Mouse (Mus musculus): ENCODE data around the gene Psmc5. TPM values are rescaled to one million over a fixed set of nuclear protein-coding genes. Genes with fewer than 3 reads are reported as not detected.

The Psmc5 gene
- polyA plus RNA-seq, 1 experiment = 19.4 TPM

- Histone ChIP-seq H3K4me3 (ENCODE audit: low read depth, low read length) (no peak overlapping the region), H3K27me3 (ENCODE audit: control insufficient read depth, insufficient read depth, low read length) (no peaks in the 10 kb centered on the region), H3K36me3 (ENCODE audit: control insufficient read depth, insufficient read depth, low read length) (peaks cover 58% of the 10 kb centered on the region), H3K27ac (ENCODE audit: insufficient read depth, low read depth, low read length) (no peak overlapping the region), H3K4me1 (ENCODE audit: control insufficient read depth, insufficient read depth, insufficient read length, low read length) (0 out of 2 replicates have a peak, but pooled peaks cover 2% of the 10 kb centered on the region)
- no peak for TF ChIP-seq CTCF (IDR thresholded peaks at IDR 0.05; ENCODE audit: extremely low read depth, insufficient read length, insufficient replicate concordance, low read depth, low read length)
- no peak for TF ChIP-seq POLR2A (IDR thresholded peaks at IDR 0.05; ENCODE audit: low read depth, low read length)
- 81% methylated on average over 14 of the region's 14 CpGs for WGBS
These were observed 5.0 kb downstream of the Psmc5 start for GRCm38 (mm10) chr11:106260826-106261450.

DNA sequence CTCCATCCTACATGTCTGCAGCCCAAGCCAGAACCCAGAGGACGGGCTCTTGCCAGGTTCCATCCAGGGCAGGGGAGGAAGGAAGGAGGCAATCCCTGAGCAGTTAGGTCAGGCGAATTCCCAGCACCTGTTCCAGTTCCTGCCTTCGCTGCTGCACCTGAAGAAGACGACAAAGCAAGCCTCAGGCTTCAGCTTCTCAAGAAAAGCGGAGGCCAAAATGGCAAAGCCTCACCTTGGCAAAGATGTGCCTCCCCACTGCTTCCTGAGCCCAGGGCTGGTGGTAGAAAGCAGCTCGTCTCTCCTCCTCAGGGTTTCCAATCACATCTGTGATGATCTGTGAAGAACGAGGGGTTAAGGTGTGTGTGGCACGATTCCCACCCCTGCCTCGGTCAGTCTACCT lies 8.0 kb downstream of the Psmc5 start:
- Histone ChIP-seq H3K4me3 (ENCODE audit: low read depth, low read length) (no peak overlapping the region), H3K27me3 (ENCODE audit: control insufficient read depth, insufficient read depth, low read length) (no peaks in the 10 kb centered on the region), H3K36me3 (ENCODE audit: control insufficient read depth, insufficient read depth, low read length) (peaks cover 66% of the 10 kb centered on the region), H3K4me1 (ENCODE audit: control insufficient read depth, insufficient read depth, insufficient read length, low read length) (peaks cover 16% of the 10 kb centered on the region), H3K27ac (ENCODE audit: insufficient read depth, low read depth, low read length) (no peak overlapping the region)
- TF ChIP-seq POLR2A (IDR thresholded peaks at IDR 0.05; ENCODE audit: low read depth, low read length) (no peak), CTCF (IDR thresholded peaks at IDR 0.05; ENCODE audit: extremely low read depth, insufficient read length, insufficient replicate concordance, low read depth, low read length) (no peak)
- 83% methylated on average over 9 of the region's 9 CpGs for WGBS

DNA sequence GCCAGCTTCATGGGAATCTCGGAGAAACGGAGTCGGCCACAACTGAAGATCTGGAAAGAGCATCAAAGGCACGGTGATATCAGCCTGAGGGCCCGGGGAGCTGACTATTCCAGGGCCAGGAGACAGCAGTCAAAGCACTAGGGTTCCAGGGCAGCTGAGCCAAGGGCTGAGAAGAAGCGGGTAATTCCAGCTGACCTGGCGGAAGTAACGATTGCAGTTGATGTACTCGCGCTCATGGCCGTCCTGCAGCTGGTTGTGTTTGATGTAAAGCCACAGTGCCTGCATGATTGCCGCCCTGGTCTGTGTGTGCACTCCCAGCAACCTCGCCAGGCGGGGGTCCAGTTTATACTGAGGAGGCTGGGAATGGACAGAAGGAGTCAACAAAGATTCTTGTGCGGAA lies 9.0 kb downstream of the Psmc5 start:
- Histone ChIP-seq H3K36me3 (ENCODE audit: control insufficient read depth, insufficient read depth, low read length) (peaks cover 65% of the 10 kb centered on the region), H3K27ac (ENCODE audit: insufficient read depth, low read depth, low read length) (no peak overlapping the region), H3K4me3 (ENCODE audit: low read depth, low read length) (no peak overlapping the region), H3K27me3 (ENCODE audit: control insufficient read depth, insufficient read depth, low read length) (no peaks in the 10 kb centered on the region), H3K4me1 (ENCODE audit: control insufficient read depth, insufficient read depth, insufficient read length, low read length) (peaks cover 20% of the 10 kb centered on the region)
- WGBS = 90% methylated on average over 15 of the region's 15 CpGs
- TF ChIP-seq CTCF (IDR thresholded peaks at IDR 0.05; ENCODE audit: extremely low read depth, insufficient read length, insufficient replicate concordance, low read depth, low read length) (no peak), POLR2A (IDR thresholded peaks at IDR 0.05; ENCODE audit: low read depth, low read length) (no peak)

GRCm38 (mm10) chr11:106265570-106265969 lies 9.6 kb downstream of the Psmc5 start:
- WGBS = 83% methylated on average over 4 of the region's 4 CpGs
- Histone ChIP-seq H3K36me3 (ENCODE audit: control insufficient read depth, insufficient read depth, low read length) (peaks cover 63% of the 10 kb centered on the region), H3K27ac (ENCODE audit: insufficient read depth, low read depth, low read length) (no peak overlapping the region), H3K27me3 (ENCODE audit: control insufficient read depth, insufficient read depth, low read length) (no peaks in the 10 kb centered on the region), H3K4me3 (ENCODE audit: low read depth, low read length) (no peak overlapping the region), H3K4me1 (ENCODE audit: control insufficient read depth, insufficient read depth, insufficient read length, low read length) (peaks cover 26% of the 10 kb centered on the region)
- TF ChIP-seq CTCF (IDR thresholded peaks at IDR 0.05; ENCODE audit: extremely low read depth, insufficient read length, insufficient replicate concordance, low read depth, low read length) (no peak), POLR2A (IDR thresholded peaks at IDR 0.05; ENCODE audit: low read depth, low read length) (no peak)

DNA sequence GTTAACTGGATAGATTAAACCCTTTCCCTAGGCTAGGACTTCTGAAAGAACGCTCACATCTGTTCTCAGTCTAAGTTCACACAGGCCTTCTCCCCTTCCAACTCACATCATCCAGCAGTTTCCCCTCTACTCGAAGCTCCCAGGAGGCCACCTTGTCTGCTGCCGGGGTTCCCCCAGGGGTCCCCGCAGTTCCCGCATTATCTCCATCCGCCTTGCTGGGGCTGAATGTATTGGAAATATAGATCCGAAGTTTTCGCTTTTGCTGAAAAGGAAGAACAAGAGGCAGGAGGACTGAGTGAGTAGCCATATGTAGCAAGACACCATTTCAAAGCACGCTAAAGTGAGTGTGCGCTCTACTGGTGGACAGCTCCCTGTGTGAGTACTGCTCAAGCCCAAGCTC lies 10.5 kb downstream of the Psmc5 start:
- WGBS = 93% methylated on average over 10 of the region's 10 CpGs
- Histone ChIP-seq H3K27me3 (ENCODE audit: control insufficient read depth, insufficient read depth, low read length) (no peaks in the 10 kb centered on the region), H3K4me1 (ENCODE audit: control insufficient read depth, insufficient read depth, insufficient read length, low read length) (peaks cover 29% of the 10 kb centered on the region), H3K36me3 (ENCODE audit: control insufficient read depth, insufficient read depth, low read length) (peaks cover 57% of the 10 kb centered on the region), H3K27ac (ENCODE audit: insufficient read depth, low read depth, low read length) (no peak overlapping the region), H3K4me3 (ENCODE audit: low read depth, low read length) (no peak overlapping the region)
- no peak for TF ChIP-seq CTCF (IDR thresholded peaks at IDR 0.05; ENCODE audit: extremely low read depth, insufficient read length, insufficient replicate concordance, low read depth, low read length)
- TF ChIP-seq POLR2A (IDR thresholded peaks at IDR 0.05; ENCODE audit: low read depth, low read length) = no peak

GRCm38 (mm10) chr11:106267311-106267852 lies 11.4 kb downstream of the Psmc5 start:
- no peaks in the 10 kb centered on the region for H3K27me3 ChIP-seq (ENCODE audit: control insufficient read depth, insufficient read depth, low read length)
- TF ChIP-seq CTCF (IDR thresholded peaks at IDR 0.05; ENCODE audit: extremely low read depth, insufficient read length, insufficient replicate concordance, low read depth, low read length) (no peak), POLR2A (IDR thresholded peaks at IDR 0.05; ENCODE audit: low read depth, low read length) (no peak)
- H3K4me3 ChIP-seq (ENCODE audit: low read depth, low read length) = peak overlapping the region; percentile 38
- peaks cover 29% of the 10 kb centered on the region for H3K4me1 ChIP-seq (ENCODE audit: control insufficient read depth, insufficient read depth, insufficient read length, low read length)
- H3K27ac ChIP-seq (ENCODE audit: insufficient read depth, low read depth, low read length) = peak overlapping the region; percentile 70
- 25% methylated on average over 15 of the region's 15 CpGs for WGBS
- peaks cover 47% of the 10 kb centered on the region for H3K36me3 ChIP-seq (ENCODE audit: control insufficient read depth, insufficient read depth, low read length)

DNA sequence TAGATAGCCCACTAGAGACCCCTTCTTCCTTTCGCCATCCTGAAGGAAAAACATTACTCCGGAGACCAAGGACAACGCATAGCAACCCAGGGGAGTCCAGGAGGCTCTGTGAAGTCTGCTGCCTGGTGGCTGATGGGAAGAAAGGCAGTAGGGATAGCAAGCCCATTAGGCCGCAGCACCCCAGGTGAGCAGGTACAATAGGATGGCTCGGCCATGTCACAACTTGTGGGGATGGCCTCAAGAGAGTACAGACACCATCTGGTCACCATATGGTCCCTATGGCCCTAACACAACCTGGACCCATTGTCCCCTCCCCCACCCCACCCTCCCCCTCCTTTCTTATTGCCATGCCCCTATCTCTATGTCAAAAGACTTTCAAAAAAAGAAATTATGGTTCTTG lies 11.9 kb downstream of the Psmc5 start:
- Histone ChIP-seq H3K4me3 (ENCODE audit: low read depth, low read length) (no peak overlapping the region; the same call in 1 of the 2 replicates), H3K36me3 (ENCODE audit: control insufficient read depth, insufficient read depth, low read length) (peaks cover 42% of the 10 kb centered on the region), H3K27ac (ENCODE audit: insufficient read depth, low read depth, low read length) (peak overlapping the region; percentile 70), H3K27me3 (ENCODE audit: control insufficient read depth, insufficient read depth, low read length) (no peaks in the 10 kb centered on the region), H3K4me1 (ENCODE audit: control insufficient read depth, insufficient read depth, insufficient read length, low read length) (peaks cover 29% of the 10 kb centered on the region)
- no peak for TF ChIP-seq POLR2A (IDR thresholded peaks at IDR 0.05; ENCODE audit: low read depth, low read length)
- TF ChIP-seq CTCF (IDR thresholded peaks at IDR 0.05; ENCODE audit: extremely low read depth, insufficient read length, insufficient replicate concordance, low read depth, low read length) = no peak
- 29% methylated on average over 5 of the region's 5 CpGs for WGBS
